Mouse (Mus musculus): ENCODE data around the gene Kif3c.

DNA sequence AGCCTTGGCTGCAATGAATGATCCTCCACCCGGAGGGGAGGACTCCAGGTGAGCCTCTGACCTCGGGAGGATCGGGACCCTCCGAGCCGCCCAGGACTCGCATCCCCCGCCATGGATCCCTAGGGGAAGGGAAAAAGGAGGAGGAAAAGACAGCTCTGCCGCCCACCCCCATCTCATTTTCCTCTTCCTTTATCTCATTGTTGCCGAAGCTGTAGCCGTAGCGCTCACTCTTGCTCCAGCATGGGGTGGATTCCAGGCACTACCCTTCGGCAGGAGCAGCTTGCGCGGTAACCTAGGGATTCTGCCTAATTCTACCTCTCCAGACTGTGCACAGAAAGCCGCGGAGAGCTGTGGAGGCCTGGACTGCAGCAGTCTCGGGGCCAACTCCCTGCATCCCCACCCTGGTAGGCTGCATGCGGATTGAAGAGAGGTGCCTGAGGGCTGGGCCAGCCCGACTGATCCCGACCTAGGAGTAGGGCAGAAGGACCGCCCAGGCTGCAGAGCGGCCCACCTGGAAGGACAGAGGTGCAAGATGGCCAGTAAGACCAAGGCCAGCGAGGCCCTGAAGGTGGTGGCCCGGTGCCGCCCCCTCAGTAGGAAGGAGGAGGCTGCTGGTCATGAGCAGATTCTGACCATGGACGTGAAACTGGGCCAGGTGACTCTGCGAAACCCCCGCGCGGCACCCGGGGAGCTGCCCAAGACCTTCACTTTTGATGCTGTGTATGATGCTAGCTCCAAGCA is 687 bp downstream of the Kif3c start:
- TF ChIP-seq CTCF (IDR thresholded peaks at IDR 0.05; ENCODE audit: low read depth) (no peak), EP300 (IDR thresholded peaks at IDR 0.05; ENCODE audit: low read depth) (no peak)
